Mouse (Mus musculus) liver, embryonic 14.5 days (tissue): ENCODE measurements around the gene Scin. TPM values are rescaled to one million over a fixed set of nuclear protein-coding genes. Genes with fewer than 3 reads are reported as not detected.
"Not testable (repeated sequence)": the region's sequence is repeated elsewhere in the genome, so short reads cannot be mapped to it uniquely, and the experiment has no call there.

Experiments
- ATAC-seq: fragments of 200-750 bp; cut with Nextera tagmentation; 2 replicates; pipeline ENCODE4 v1.8.0; 2017; ENCODE audit warnings: moderate number of reproducible peaks, mild to moderate bottlenecking, moderate library complexity; ENCODE audit not compliant: insufficient read depth
- DNase-seq, 3 experiments: peaks; one replicate each; pipeline ENCODE4 v3.0.0-alpha.2; 2012 to 2013; ENCODE audit warnings: low read depth in 3 of 3, low spot score in 3 of 3
- H3K27ac ChIP-seq: fragments of 300-500 bp; sonication (generic); 2 replicates; pipeline ENCODE4 v1.5.1; 2014; ENCODE audit warnings: moderate library complexity, mild to moderate bottlenecking, control low read depth, inconsistent platforms
- H3K27me3 ChIP-seq: fragments of 300-500 bp; sonication (generic); 2 replicates; pipeline ENCODE4 v1.6.1; 2014; ENCODE audit warnings: mild to moderate bottlenecking, low read length, moderate library complexity; ENCODE audit not compliant: control insufficient read depth, insufficient read depth
- H3K36me3 ChIP-seq: fragments of 300-500 bp; sonication (generic); replicated peaks from 2 replicates; pipeline ENCODE4 v1.6.1; 2014; ENCODE audit warnings: low read depth; ENCODE audit not compliant: control insufficient read depth, insufficient read depth
- H3K4me1 ChIP-seq, 2 experiments: fragments of 200-500 bp in 1 of 2; fragments of 300-500 bp in 1 of 2; sonication (generic) in 1 of 2; replicated peaks; 2 replicates each; pipeline ENCODE4 v1.6.1; 2012 to 2014; ENCODE audit warnings: antibody characterized with exemption in 1 of 2, inconsistent platforms in 1 of 2, low read length in 1 of 2; ENCODE audit not compliant: control insufficient read depth in 2 of 2, insufficient read depth in 2 of 2
- H3K4me2 ChIP-seq: fragments of 300-500 bp; sonication (generic); 2 replicates; pipeline ENCODE4 v1.6.1; 2014; ENCODE audit warnings: low read depth, mild to moderate bottlenecking, control low read depth, moderate library complexity
- H3K4me3 ChIP-seq, 2 experiments: fragments of 200-500 bp in 1 of 2; fragments of 300-500 bp in 1 of 2; sonication (generic) in 1 of 2; 2 replicates each; pipeline ENCODE4 v1.5.1; 2012 to 2014; ENCODE audit warnings: low read depth in 2 of 2, low read length in 2 of 2, mild to moderate bottlenecking in 2 of 2, control low read depth in 1 of 2, inconsistent platforms in 1 of 2, moderate library complexity in 1 of 2; ENCODE audit not compliant: insufficient read depth in 1 of 2
- H3K9ac ChIP-seq: fragments of 300-500 bp; sonication (generic); replicated peaks from 2 replicates; pipeline ENCODE4 v1.6.1; 2014; ENCODE audit warnings: mild to moderate bottlenecking, control low read depth, moderate library complexity
- H3K9me3 ChIP-seq: fragments of 300-500 bp; sonication (generic); 2 replicates; pipeline ENCODE4 v1.6.1; 2016; ENCODE audit warnings: low read length, mixed read lengths; ENCODE audit not compliant: control insufficient read depth
- CTCF ChIP-seq: IDR thresholded peaks from 2 replicates; pipeline ENCODE4 v1.5.1; 2016; ENCODE audit warnings: antibody characterized with exemption, low read depth, control low read depth
- EP300 ChIP-seq: IDR thresholded peaks from 2 replicates; pipeline ENCODE4 v1.6.1; 2016; ENCODE audit warnings: antibody characterized with exemption, low read depth
- WGBS: fragments of 180-500 bp; shearing (Covaris S2); extraction: QIAGEN DNeasy Blood & Tissue Kit; methylation state at CpG from one replicate; pipeline ENCODE4 v1.1.7; 2014; ENCODE audit not compliant: insufficient replicate concordance; 5-methylcytosine and 5-hydroxymethylcytosine counted together
- polyA plus RNA-seq, 2 experiments: library from polyadenylated mRNA; depleted of rRNA in 1 of 2; stranded (reverse) in 1 of 2; unstranded in 1 of 2; fragments of >200 nt; fragmentation: Nextera tagmentation in 1 of 2; extraction: Ambion mirVana in 1 of 2; gene quantifications; 2 replicates each; pipeline versions ENCODE4 v1.2.1 to v1.2.3; 2012 to 2014

Gene Scin
- 0.04 and 0.06 TPM in 2 replicates for polyA plus RNA-seq (2012; rRNA removed)
- polyA plus RNA-seq (2014; fragmentation: Nextera tagmentation; extraction: Ambion mirVana) = 0.09 TPM in 1 of 2 replicates, not detected in the other

DNA sequence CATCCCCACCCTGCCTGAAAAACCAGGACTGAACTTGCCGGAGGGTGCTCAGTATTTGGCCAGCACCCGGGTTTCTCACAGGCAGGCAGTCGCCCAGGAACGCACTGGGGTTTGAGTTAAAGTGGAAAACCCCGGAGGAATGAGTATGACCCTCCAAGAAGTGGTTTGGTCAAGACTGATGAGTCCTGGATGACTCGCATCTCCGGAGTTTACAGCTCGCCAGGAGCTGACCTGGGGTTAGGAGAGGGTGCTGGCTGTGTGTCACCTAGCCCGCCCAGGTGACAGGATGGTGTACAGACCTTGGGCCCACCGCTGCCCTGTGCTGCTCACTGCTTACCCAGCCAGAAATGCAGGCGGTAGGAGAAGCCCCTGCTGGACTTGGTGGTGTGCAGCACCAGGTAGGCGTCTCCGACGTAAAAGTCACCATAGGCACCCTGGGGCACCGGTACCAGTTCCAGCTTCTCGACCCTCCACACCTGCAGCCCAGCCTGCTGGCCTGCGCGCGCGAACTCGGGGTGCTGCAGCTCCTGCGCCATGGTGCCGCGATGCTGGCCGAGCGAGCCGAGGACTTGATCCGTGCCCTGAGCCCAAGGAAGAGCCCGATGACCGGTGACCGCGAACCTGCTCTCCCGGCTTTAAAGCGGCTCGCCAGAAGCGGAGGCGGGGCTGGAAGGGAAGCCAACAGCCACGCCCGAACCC, at the start of gene Scin:
TSS of gene Scin (minus strand) at position 656 of the 699 bp plus-strand sequence.
- no peaks in the 10 kb centered on the region for H3K4me1 ChIP-seq
- ATAC-seq (no peak), DNase-seq (no peak)
- no peak within 1 kb of the TSS for H3K9ac ChIP-seq
- 2% methylated on average over 39 of the region's 39 CpGs for WGBS
- H3K4me3 ChIP-seq = no peak within 1 kb of the TSS
- no peak within 1 kb of the TSS for H3K27ac ChIP-seq
- H3K36me3 ChIP-seq = no peaks in the 10 kb centered on the region
- peak within 1 kb of the TSS; percentile 49 for H3K4me2 ChIP-seq
- no peaks in the 10 kb centered on the region for H3K9me3 ChIP-seq
- peaks cover 24% of the 10 kb centered on the region for H3K27me3 ChIP-seq
- TF ChIP-seq CTCF = no peak
- TF ChIP-seq EP300 = no peak

DNA sequence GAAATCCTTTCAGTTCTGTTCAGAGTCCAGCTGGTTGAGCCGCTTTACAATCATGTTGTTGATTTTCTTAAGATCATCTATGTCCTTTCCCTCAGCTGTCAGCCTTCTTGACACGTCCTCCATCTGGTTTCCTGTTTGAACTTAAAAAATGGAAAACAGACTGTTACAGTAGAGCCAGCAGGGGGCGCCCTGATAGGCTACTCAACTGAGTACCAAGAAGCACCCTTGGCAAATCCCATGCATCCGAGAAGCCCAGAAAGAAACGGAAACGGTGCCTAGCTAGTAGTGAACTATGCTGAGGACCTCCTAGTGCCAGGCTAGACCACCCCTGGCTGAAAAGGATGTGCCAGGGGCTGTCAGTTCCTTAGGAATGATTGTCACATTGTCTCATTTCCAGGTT, 43.1 kb upstream of the Scin start:
- H3K9ac ChIP-seq = no peak overlapping the region
- peak; percentile 64 for TF ChIP-seq CTCF
- no peak for TF ChIP-seq EP300
- H3K27me3 ChIP-seq = no peaks in the 10 kb centered on the region
- H3K9me3 ChIP-seq = no peaks in the 10 kb centered on the region
- no peaks in the 10 kb centered on the region for H3K36me3 ChIP-seq
- no peak overlapping the region for H3K4me2 ChIP-seq
- DNase-seq (peak in 1 of 3 experiments; percentile 2), ATAC-seq (no peak)
- WGBS = 31% methylated on average over 6 of the region's 6 CpGs
- H3K4me1 ChIP-seq = no peaks in the 10 kb centered on the region
- H3K27ac ChIP-seq = no peak overlapping the region
- H3K4me3 ChIP-seq = no peak overlapping the region

DNA sequence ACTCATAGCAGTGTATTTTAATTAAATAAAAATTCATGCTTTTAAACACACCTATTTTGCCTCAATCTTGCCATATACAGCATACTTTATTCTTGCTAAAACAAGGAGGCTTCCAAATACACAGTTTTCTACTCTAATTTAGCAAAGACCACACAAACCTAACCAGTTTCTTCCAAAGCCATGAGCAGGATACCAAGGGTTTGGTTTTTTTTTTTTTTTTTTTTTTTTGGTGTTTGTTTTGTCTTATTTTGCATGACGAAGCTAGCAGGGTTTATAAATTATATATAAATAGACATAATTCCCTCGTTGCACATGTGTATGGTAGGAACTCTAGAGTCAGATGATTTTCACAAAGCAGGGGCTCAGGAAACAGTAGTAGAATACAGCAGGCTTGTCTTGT, 42.1 kb upstream of the Scin start:
- Histone ChIP-seq H3K4me1 (no peaks in the 10 kb centered on the region), H3K36me3 (no peaks in the 10 kb centered on the region), H3K27ac (no peak overlapping the region), H3K9me3 (no peaks in the 10 kb centered on the region), H3K4me2 (no peak overlapping the region), H3K27me3 (no peaks in the 10 kb centered on the region), H3K9ac (no peak overlapping the region), H3K4me3 (no peak overlapping the region)
- 52% methylated on average over 2 of the region's 2 CpGs for WGBS
- TF ChIP-seq CTCF = no peak
- TF ChIP-seq EP300 = no peak
- DNase-seq = no peak
- no peak for ATAC-seq

DNA sequence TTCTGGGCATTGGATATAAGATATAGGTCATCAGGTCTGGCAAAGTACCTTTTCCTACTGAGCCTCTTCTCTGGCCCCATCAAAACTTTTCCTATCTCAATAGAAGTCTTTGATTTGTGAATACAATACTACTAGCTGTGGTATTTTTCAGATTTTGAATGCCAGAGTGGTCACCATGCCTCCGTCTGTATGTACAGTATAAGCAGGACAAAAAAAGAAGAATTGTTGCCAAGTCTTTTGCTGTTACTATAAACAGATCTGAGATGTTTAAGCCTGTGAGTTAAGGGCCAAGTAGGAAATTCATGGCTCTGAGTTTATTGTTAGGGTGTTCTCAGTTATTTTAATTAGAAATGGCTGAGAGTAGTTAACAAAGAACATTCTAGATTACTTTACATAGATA, 41.1 kb upstream of the Scin start:
- H3K4me2 ChIP-seq, ATAC-seq, H3K4me3 ChIP-seq, H3K27ac ChIP-seq, H3K4me1 ChIP-seq, H3K27me3 ChIP-seq, H3K9me3 ChIP-seq, H3K9ac ChIP-seq, H3K36me3 ChIP-seq, DNase-seq: not testable (repeated sequence)
- WGBS = 48% methylated on average over 1 of the region's 1 CpGs

DNA sequence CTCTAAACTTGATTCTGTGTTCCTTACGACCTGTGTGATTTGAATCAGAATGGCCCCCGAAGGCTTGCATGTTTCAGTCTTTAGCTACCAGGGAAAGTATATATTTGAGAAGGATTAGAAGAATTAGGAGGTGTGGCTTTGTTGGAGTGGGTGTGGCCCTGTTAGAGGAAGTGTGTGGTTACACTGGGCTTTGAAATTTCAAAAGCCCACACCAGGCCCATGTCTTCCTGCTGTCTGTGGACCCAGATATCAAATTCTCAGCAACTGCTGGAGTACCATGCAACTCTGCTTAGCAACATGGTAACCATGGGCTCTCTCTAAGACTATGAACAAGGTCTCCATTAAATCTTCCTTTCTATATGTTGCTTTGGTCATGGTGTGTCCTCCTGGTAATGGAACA, 37.6 kb upstream of the Scin start:
- H3K4me1 ChIP-seq = no peaks in the 10 kb centered on the region
- H3K4me2 ChIP-seq = no peak overlapping the region
- DNase-seq (no peak), ATAC-seq (no peak)
- 74% methylated on average over 2 of the region's 2 CpGs for WGBS
- no peak for TF ChIP-seq EP300
- TF ChIP-seq CTCF = no peak
- H3K27me3 ChIP-seq = no peaks in the 10 kb centered on the region
- no peak overlapping the region for H3K4me3 ChIP-seq
- no peaks in the 10 kb centered on the region for H3K9me3 ChIP-seq
- no peaks in the 10 kb centered on the region for H3K36me3 ChIP-seq
- no peak overlapping the region for H3K9ac ChIP-seq
- no peak overlapping the region for H3K27ac ChIP-seq
